Mouse (Mus musculus): ENCODE results near the gene St6galnac3.
A peak's percentile ranks its signal among the peaks of the same experiment; 100 is the strongest.

The St6galnac3 gene

GRCm38 (mm10) chr3:153453127-153454049, 271.6 kb downstream of the St6galnac3 start:
- DNase-seq = no peak

- no peak for DNase-seq
Measured at GRCm38 (mm10) chr3:153452299-153452996, 272.5 kb downstream of the St6galnac3 start.

- DNase-seq = no peak
Measured at GRCm38 (mm10) chr3:153441329-153441728, 283.6 kb downstream of the St6galnac3 start.

GRCm38 (mm10) chr3:153436076-153437021, 288.6 kb downstream of the St6galnac3 start:
- DNase-seq = no peak

- DNase-seq = no peak
Measured at GRCm38 (mm10) chr3:153433010-153433409, 292.0 kb downstream of the St6galnac3 start.

GRCm38 (mm10) chr3:153432053-153432816, 292.7 kb downstream of the St6galnac3 start:
- DNase-seq = peak; percentile 12

- no peak for DNase-seq
Measured at GRCm38 (mm10) chr3:153429840-153430239, 295.1 kb downstream of the St6galnac3 start.

- no peak for DNase-seq
Measured at GRCm38 (mm10) chr3:153421918-153422290, 303.1 kb downstream of the St6galnac3 start.

GRCm38 (mm10) chr3:153421060-153421917, 303.7 kb downstream of the St6galnac3 start:
- DNase-seq = no peak

- DNase-seq = no peak
Measured at GRCm38 (mm10) chr3:153419331-153419730, 305.6 kb downstream of the St6galnac3 start.

- DNase-seq = no peak
Measured at GRCm38 (mm10) chr3:153417001-153417400, 308.0 kb downstream of the St6galnac3 start.

GRCm38 (mm10) chr3:153416383-153416782, 308.6 kb downstream of the St6galnac3 start:
- DNase-seq = no peak

- no peak for DNase-seq
Measured at GRCm38 (mm10) chr3:153414132-153414531, 310.8 kb downstream of the St6galnac3 start.

- DNase-seq = no peak
Measured at GRCm38 (mm10) chr3:153409286-153409685, 315.7 kb downstream of the St6galnac3 start.

GRCm38 (mm10) chr3:153408361-153408760, 316.6 kb downstream of the St6galnac3 start:
- no peak for DNase-seq

- DNase-seq = no peak
Measured at GRCm38 (mm10) chr3:153407698-153408097, 317.3 kb downstream of the St6galnac3 start.

- no peak for DNase-seq
Measured at GRCm38 (mm10) chr3:153406858-153407257, 318.1 kb downstream of the St6galnac3 start.

GRCm38 (mm10) chr3:153406220-153406619, 318.8 kb downstream of the St6galnac3 start:
- DNase-seq = no peak

- no peak for DNase-seq
Measured at GRCm38 (mm10) chr3:153405643-153406042, 319.3 kb downstream of the St6galnac3 start.

- no peak for DNase-seq
Measured at GRCm38 (mm10) chr3:153400259-153400658, 324.7 kb downstream of the St6galnac3 start.

- no peak for DNase-seq
Measured at GRCm38 (mm10) chr3:153399574-153399973, 325.4 kb downstream of the St6galnac3 start.

Measured in cerebellum, adult 9-10 months (tissue).